Mouse (Mus musculus) neural tube, embryonic 14.5 days (tissue): ENCODE results near the gene Gpc6. TPM values are rescaled to one million over a fixed set of nuclear protein-coding genes. Genes with fewer than 3 reads are reported as not detected.

Source experiments
- ATAC-seq: fragments of 200-750 bp; cut with Nextera tagmentation; 2 replicates; pipeline ENCODE4 v1.8.0; 2017; ENCODE audit warnings: low read depth, mild to moderate bottlenecking, moderate TSS enrichment, moderate library complexity
- H3K27ac ChIP-seq: fragments of 300-500 bp; sonication (generic); 2 replicates; pipeline ENCODE4 v1.5.1; 2014; ENCODE audit warnings: low read depth, mild to moderate bottlenecking, control low read depth, low read length, moderate library complexity, mixed read lengths
- H3K27me3 ChIP-seq: fragments of 300-500 bp; sonication (generic); 2 replicates; pipeline ENCODE4 v1.6.1; 2014; ENCODE audit warnings: low read length; ENCODE audit not compliant: control insufficient read depth, insufficient read depth
- H3K36me3 ChIP-seq: fragments of 300-500 bp; sonication (generic); 2 replicates; pipeline ENCODE4 v1.6.1; 2014; ENCODE audit warnings: low read length, mixed read lengths; ENCODE audit not compliant: control insufficient read depth, insufficient read depth
- H3K4me1 ChIP-seq: fragments of 300-500 bp; sonication (generic); 2 replicates; pipeline ENCODE4 v1.6.1; 2014; ENCODE audit warnings: low read length; ENCODE audit not compliant: control insufficient read depth, insufficient read depth
- H3K4me2 ChIP-seq: fragments of 300-500 bp; sonication (generic); 2 replicates; pipeline ENCODE4 v1.6.1; 2014; ENCODE audit warnings: mild to moderate bottlenecking, low read depth, low read length, control low read depth
- H3K4me3 ChIP-seq: fragments of 300-500 bp; sonication (generic); 2 replicates; pipeline ENCODE4 v1.5.1; 2014; ENCODE audit warnings: low read depth, low read length, control low read depth, mixed read lengths
- H3K9ac ChIP-seq: fragments of 300-500 bp; sonication (generic); replicated peaks from 2 replicates; pipeline ENCODE4 v1.6.1; 2014; ENCODE audit warnings: low read depth, mild to moderate bottlenecking, control low read depth, low read length, mixed read lengths
- H3K9me3 ChIP-seq: fragments of 300-500 bp; sonication (generic); 2 replicates; pipeline ENCODE4 v1.6.1; 2016; ENCODE audit warnings: low read length; ENCODE audit not compliant: control insufficient read depth
- WGBS: fragments of 180-500 bp; shearing (Covaris S2); extraction: QIAGEN DNeasy Blood & Tissue Kit; methylation state at CpG from one replicate; pipeline ENCODE4 v1.1.7; 2014; 5-methylcytosine and 5-hydroxymethylcytosine counted together
- polyA plus RNA-seq: library from polyadenylated mRNA; unstranded; fragments of >200 nt; fragmentation: Nextera tagmentation; extraction: Ambion mirVana; gene quantifications from 2 replicates; pipeline ENCODE4 v1.2.1, GENCODE M21; 2014

Gpc6 gene
- polyA plus RNA-seq, 1 experiment from 2014 or later: 20.8 TPM

- H3K4me2 ChIP-seq: no peak overlapping the region
- 8% methylated on average over 7 of the region's 7 CpGs for WGBS
- H3K27ac ChIP-seq: no peak overlapping the region
- H3K4me1 ChIP-seq: peaks cover 12% of the 10 kb centered on the region
- H3K9ac ChIP-seq: no peak overlapping the region
- H3K27me3 ChIP-seq: no peaks in the 10 kb centered on the region
- no peak for ATAC-seq
- no peaks in the 10 kb centered on the region for H3K36me3 ChIP-seq
- no peaks in the 10 kb centered on the region for H3K9me3 ChIP-seq
- no peak overlapping the region for H3K4me3 ChIP-seq
Measured at GRCm38 (mm10) chr14:117910323-117910722, 985.2 kb downstream of the Gpc6 start.

DNA sequence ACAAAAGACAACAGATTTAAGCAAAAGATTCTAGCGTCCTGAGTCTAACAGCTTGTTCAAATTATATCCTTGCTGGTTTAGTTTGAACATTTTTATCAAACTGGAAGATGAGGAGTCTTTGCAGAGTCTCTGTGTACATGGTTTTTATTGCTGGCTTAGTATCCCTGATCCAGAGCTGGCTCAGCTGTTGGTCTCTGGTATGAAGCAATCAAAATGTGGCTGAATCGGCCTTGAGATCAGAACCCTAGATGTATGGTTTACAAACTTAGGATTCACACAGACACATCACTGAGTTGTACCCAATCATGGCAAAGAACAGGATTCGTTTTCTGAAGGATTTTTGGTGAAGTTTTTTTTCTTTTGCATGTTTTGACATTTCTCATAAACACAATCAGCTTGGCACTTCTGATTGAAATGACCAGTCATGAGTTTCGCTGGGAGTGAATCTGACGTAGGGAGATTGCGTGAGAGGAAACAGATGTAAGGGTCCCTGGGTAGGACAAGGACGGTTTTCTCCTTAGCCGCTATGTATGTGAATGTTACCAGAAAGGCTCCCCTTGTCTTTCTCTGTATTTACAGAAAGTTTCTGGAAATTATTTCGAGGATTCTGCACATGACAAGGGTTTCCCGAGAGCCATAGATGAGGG lies 987.6 kb downstream of the Gpc6 start:
- no peak overlapping the region for H3K4me2 ChIP-seq
- ATAC-seq: no peak
- H3K27me3 ChIP-seq: no peaks in the 10 kb centered on the region
- H3K4me1 ChIP-seq: 0 out of 2 replicates have a peak, but pooled peaks cover 3% of the 10 kb centered on the region
- WGBS: 91% methylated on average over 10 of the region's 10 CpGs
- no peak overlapping the region for H3K27ac ChIP-seq
- no peak overlapping the region for H3K4me3 ChIP-seq
- no peaks in the 10 kb centered on the region for H3K9me3 ChIP-seq
- no peaks in the 10 kb centered on the region for H3K36me3 ChIP-seq
- no peak overlapping the region for H3K9ac ChIP-seq

- Histone ChIP-seq H3K9me3 (no peaks in the 10 kb centered on the region), H3K27ac (no peak overlapping the region), H3K4me2 (no peak overlapping the region), H3K27me3 (no peaks in the 10 kb centered on the region), H3K4me3 (no peak overlapping the region), H3K36me3 (no peaks in the 10 kb centered on the region), H3K9ac (no peak overlapping the region), H3K4me1 (no peaks in the 10 kb centered on the region)
- 78% methylated on average over 8 of the region's 8 CpGs for WGBS
- ATAC-seq: no peak
Measured at GRCm38 (mm10) chr14:117916577-117916976, 991.5 kb downstream of the Gpc6 start.

DNA sequence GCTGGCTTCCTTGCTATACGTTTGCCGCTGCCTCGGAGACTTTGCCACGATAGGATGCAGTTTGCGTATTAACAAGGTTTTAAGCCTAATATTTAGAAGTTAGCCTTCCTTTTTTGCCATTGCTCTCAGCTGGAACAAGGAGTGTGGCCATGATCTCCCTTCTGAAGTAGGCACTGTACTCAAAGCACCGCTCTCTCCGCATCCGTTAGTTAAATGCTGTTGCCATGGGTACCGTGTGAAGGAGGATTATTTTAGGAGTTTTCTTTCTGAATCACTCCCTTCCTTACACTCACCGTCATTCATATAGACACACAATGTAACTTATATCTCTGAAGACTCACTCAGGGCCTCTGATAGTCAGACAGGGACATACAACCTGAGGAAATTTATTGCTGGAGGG lies 993.6 kb downstream of the Gpc6 start:
- Histone ChIP-seq H3K36me3 (no peaks in the 10 kb centered on the region), H3K9ac (no peak overlapping the region), H3K9me3 (no peaks in the 10 kb centered on the region), H3K4me3 (no peak overlapping the region), H3K27ac (no peak overlapping the region), H3K4me1 (no peaks in the 10 kb centered on the region), H3K4me2 (no peak overlapping the region), H3K27me3 (no peaks in the 10 kb centered on the region)
- WGBS: 81% methylated on average over 10 of the region's 10 CpGs
- ATAC-seq: no peak

DNA sequence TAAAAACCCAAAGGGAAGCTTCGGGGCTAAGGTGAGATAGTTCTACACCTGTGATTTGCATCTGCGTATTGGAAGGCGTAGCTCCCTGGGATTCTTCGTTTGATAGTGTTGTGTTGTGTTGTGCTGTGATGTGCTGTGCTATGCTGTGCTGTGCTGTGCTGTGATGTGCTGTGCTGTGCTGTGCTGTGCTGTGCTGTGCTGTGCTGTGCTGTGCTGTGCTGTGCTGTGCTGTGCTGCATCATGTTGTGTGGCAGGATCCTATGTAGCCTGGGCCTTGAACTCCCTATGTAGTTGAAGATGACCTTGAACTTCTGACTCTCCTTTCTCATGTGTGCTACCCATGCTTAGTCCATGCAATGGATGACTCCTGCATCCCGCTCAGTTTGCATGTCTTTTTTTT lies 994.5 kb downstream of the Gpc6 start:
- H3K27me3 ChIP-seq: no peaks in the 10 kb centered on the region
- no peak overlapping the region for H3K4me3 ChIP-seq
- no peaks in the 10 kb centered on the region for H3K9me3 ChIP-seq
- no peak overlapping the region for H3K9ac ChIP-seq
- no peak overlapping the region for H3K27ac ChIP-seq
- no peaks in the 10 kb centered on the region for H3K36me3 ChIP-seq
- no peak for ATAC-seq
- no peak overlapping the region for H3K4me2 ChIP-seq
- WGBS: 98% methylated on average over 5 of the region's 5 CpGs
- no peaks in the 10 kb centered on the region for H3K4me1 ChIP-seq

DNA sequence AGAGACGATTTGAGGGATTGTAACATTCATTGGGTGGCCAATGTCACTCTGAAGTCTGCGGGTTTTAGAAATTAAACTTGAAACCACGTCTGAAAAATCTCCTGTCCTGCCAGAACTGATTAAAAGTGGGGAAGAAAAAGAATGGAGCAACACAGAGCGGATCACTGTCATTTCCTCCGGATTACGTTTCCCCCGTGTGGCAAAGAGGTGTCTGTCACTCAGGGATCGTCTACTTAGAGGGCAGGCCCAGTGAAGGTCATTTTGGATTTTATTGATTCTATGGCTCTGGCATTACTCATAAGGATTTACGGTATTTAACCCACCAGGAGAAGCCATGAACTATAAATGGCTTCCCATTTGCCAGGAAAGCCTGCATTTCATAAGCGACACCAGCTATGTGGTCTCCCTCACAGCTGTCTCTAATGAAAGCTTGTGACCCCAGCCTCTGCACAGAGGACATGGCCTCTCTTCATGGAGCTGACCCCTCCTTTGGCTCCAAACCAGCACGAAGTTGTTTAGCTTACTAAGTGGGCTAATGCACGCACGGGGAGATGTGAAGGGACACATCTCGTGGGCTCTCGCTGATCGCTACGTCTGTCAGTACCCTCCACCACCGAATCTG lies 996.4 kb downstream of the Gpc6 start:
- Histone ChIP-seq H3K27ac (0 out of 2 replicates have a peak overlapping the region, but pooled peaks have one; percentile 28), H3K27me3 (no peaks in the 10 kb centered on the region), H3K4me1 (no peaks in the 10 kb centered on the region), H3K36me3 (no peaks in the 10 kb centered on the region), H3K9me3 (no peaks in the 10 kb centered on the region), H3K9ac (no peak overlapping the region), H3K4me2 (no peak overlapping the region), H3K4me3 (no peak overlapping the region)
- 64% methylated on average over 18 of the region's 18 CpGs for WGBS
- no peak for ATAC-seq

DNA sequence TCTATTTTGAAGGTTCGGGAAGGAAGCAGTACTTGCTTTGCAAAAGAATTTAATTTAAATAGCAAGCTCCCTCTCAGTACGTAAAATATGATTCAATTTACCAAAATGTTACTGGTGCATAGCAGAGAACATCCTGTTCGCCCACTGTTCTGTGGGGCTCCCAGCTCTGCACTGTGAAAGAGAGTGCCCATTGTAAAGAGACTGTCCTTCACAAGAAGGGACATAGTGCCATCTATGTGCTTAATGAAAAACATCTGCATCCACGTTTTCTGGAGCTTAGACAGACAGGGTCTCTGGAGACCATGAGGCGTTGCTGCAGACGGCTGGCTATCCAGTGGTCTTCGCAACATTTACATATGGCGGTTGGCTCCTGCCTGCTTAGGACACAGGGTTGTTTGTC lies 998.6 kb downstream of the Gpc6 start:
- 69% methylated on average over 8 of the region's 8 CpGs for WGBS
- Histone ChIP-seq H3K9ac (no peak overlapping the region), H3K9me3 (no peaks in the 10 kb centered on the region), H3K4me3 (no peak overlapping the region), H3K4me1 (no peaks in the 10 kb centered on the region), H3K36me3 (no peaks in the 10 kb centered on the region), H3K27ac (no peak overlapping the region), H3K4me2 (no peak overlapping the region), H3K27me3 (no peaks in the 10 kb centered on the region)
- ATAC-seq: no peak

- H3K4me3 ChIP-seq: no peak overlapping the region
- no peak overlapping the region; the same call in 1 of the 2 replicates for H3K4me2 ChIP-seq
- H3K4me1 ChIP-seq: peaks cover 13% of the 10 kb centered on the region
- no peaks in the 10 kb centered on the region for H3K36me3 ChIP-seq
- no peak overlapping the region for H3K9ac ChIP-seq
- H3K27me3 ChIP-seq: no peaks in the 10 kb centered on the region
- H3K27ac ChIP-seq: peak overlapping the region; percentile 45
- H3K9me3 ChIP-seq: no peaks in the 10 kb centered on the region
- WGBS: 5% methylated on average over 13 of the region's 13 CpGs
- peak; percentile 47; the same call in 1 of the 2 replicates for ATAC-seq
Measured at GRCm38 (mm10) chr14:117930105-117930847, 1005.2 kb downstream of the Gpc6 start.
